Mouse (Mus musculus) layer of hippocampus, adult 2 months (tissue): Measurements from ENCODE around the gene Wnt6. TPM values are rescaled to one million over a fixed set of nuclear protein-coding genes. Genes with fewer than 3 reads are reported as not detected.
A peak's percentile ranks its signal among the peaks of the same experiment; 100 is the strongest.

Source experiments
- DNase-seq, 2 experiments: peaks; one replicate each; pipeline ENCODE4 v3.0.0; 2022; ENCODE audit warnings: low spot score in 2 of 2
- H3K27ac ChIP-seq: fragments of 200-600 bp; 2 replicates; pipeline ENCODE4 v1.8.1; 2022
- H3K4me3 ChIP-seq: fragments of 200-600 bp; 2 replicates; pipeline ENCODE4 v1.8.1; 2022; ENCODE audit warnings: mild to moderate bottlenecking
- CTCF ChIP-seq: fragments of 200-600 bp; conservative IDR thresholded peaks from 2 replicates; pipeline ENCODE4 v1.8.1; 2022; ENCODE audit warnings: antibody characterized with exemption, mild to moderate bottlenecking, moderate library complexity
- total RNA-seq, 2 experiments: library from RNA; stranded (reverse); gene quantifications; 2 replicates each; pipeline ENCODE4 v1.2.3; 2021

The Wnt6 gene
- total RNA-seq, 2 experiments from 2014 or later = 0.79 to 1.1 TPM

DNA sequence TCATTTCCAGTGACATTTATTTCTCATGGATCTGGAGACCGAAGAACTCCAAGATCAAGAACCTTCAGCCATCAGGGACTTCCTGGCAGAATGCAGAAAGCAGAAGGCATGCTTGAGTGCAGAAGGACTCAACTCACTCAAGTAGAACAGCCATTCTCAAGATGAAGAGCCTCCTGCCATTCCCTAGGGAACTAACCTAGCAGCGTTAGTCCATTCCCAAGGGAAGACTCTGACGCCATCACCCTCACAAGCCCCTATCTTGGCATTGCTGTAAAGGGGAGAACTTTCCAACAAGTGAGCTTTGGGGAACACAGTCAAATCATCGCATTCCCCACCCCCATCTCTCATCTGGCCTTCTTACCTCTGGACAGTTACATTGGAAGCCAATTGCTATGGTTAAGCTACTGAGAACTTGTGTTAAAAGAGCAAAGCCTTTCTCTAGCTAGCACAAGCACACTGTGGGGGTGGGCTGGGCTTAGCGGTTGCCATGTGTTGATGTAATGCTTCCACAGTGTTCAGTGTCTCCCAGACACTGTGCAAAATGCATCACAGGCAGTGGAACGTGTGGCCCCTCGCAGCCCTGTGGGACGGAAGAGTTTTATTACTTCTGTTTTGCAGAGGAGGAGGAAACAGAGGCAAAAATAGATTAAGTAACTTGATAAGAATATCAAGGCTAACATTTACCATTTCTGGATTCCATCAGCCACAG, 18.3 kb upstream of the Wnt6 start:
- TF ChIP-seq CTCF = no peak
- Histone ChIP-seq H3K4me3 (no peak overlapping the region), H3K27ac (no peak overlapping the region)
- peak in 1 of 2 experiments; percentile 35 for DNase-seq

DNA sequence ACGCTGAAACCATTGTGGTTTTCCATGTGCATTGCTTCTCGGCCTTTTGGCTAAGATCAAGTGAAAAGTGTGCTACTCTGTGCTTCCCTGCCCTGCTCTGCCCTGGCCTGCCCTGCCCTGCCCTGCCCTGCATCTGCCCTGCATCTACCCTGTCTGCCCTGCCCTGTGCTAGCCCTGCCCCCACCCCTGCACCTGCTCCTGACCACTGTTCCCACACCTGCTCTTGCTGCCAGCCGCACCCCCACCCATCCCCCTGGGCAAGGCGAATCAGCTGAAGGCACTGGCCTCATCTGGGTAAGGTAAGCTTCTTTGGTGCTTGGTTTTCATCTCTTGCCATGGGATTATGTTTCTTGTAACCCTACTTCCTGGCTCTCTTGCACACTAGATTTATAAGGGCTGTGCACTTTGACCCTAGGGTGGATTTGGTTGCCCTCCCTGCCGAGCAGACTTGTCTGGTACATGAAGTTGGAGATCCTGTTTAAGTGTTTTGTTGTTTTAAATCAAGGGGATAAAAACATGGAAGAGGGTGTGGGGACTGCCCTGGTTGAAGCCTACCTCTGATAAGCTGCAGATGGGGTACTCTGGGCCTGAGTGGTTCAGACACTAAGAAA, 17.4 kb upstream of the Wnt6 start:
- Histone ChIP-seq H3K4me3 (no peak overlapping the region), H3K27ac (no peak overlapping the region)
- no peak for DNase-seq
- no peak for TF ChIP-seq CTCF

DNA sequence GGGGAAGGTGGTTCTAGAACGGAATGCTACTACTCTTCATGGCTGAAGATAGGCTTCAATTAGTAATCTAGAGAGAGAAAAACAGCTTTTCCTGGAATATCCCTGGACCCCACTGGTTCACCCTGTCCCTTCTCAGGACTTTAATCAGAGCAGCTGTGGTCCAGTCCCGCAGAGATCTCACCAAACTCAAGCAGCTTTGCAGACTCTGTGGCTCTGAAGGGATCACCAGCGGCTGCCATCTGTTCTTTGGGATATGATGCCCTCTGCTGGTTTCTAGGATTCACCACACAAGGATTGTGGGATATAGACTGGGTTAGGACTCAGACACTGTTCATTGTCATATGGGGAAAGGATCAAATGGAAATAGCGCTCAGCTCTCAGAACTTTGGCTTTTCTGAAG, 11.9 kb upstream of the Wnt6 start:
- peak; percentile 89 for TF ChIP-seq CTCF
- Histone ChIP-seq H3K4me3 (no peak overlapping the region), H3K27ac (no peak overlapping the region)
- DNase-seq = peak; percentile 51 to 57

DNA sequence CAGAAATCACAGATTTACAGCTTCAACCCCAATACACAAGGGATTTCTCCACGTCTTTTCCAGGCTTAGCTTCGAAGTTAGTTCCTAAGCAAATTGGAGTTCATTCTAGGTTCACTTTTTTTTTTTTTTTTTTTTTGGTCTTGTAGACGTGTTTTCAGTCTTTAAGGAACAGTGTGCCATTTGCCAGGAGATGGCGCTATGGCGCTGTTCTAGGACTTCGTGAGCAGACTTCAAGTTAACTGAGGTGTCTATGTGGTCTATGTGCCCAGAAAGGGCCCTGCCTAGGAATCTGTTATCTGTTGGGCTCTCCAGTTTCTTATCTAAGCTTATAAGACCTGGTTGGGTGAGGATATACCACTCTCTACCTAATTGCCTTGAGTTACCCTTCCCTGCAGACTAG, 8.6 kb upstream of the Wnt6 start:
- H3K4me3 ChIP-seq = no peak overlapping the region
- H3K27ac ChIP-seq = no peak overlapping the region
- peak; percentile 83 for TF ChIP-seq CTCF
- DNase-seq = peak; percentile 49 to 73

DNA sequence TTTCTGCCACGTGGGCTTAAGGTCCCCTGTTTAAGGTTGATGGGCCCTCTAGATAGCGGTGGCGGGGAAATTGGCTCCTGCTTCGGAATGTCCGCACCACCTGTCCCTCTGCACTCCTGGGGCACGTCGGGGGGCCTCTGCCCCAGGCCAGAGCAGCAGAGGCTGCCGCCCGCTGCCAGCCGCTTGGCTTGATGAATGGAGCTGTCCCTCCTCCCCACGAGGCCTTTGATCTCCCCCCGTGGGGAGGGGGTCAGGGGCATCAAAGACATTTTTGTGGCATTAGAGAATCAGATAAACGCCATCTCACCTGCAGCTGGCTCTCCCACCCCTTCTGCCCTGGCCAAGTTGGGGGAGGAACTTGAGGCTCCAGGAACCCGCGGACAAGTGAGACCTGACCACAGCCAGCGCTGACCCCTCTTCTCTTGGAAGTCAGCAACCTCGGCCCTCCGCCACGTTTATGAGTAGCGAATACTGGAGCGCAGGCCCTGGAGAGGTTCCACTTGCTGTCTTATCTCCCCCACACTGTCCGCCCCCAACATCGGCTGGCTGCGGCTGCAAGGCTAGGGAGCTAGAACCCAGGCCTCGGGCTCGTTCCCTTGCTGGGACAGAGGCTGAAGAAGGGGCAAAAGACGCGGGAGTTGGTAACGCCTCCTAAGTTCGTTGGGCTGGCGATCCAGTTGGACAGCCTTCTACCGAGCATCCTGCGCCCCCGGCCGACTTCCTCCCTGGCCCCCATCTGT, 795 bp upstream of the Wnt6 start:
- peak overlapping the region; percentile 46; the same call in 1 of the 2 replicates for H3K4me3 ChIP-seq
- DNase-seq = no peak
- no peak overlapping the region for H3K27ac ChIP-seq
- no peak for TF ChIP-seq CTCF

DNA sequence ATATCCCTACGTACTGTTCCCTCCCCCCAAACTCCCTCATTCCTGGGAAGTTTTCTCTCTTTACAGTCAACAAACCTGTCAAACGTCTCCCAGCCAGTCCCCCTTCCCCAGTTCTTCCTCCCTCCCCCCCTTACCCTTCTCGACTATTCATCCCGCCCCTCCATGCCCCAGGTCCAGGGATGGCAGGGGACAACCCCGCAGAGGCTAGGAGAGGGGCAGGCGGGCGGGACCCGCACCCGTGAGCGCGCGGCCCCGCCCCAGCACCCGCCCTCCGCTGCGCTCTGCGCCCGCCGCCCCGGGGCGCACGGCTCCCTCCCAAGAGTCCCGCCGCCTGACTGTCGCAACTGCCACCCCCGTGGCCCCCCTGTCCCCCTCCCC, 236 bp upstream of the Wnt6 start:
- no peak for DNase-seq
- no peak overlapping the region for H3K27ac ChIP-seq
- no peak for TF ChIP-seq CTCF
- peak overlapping the region; percentile 46 for H3K4me3 ChIP-seq

DNA sequence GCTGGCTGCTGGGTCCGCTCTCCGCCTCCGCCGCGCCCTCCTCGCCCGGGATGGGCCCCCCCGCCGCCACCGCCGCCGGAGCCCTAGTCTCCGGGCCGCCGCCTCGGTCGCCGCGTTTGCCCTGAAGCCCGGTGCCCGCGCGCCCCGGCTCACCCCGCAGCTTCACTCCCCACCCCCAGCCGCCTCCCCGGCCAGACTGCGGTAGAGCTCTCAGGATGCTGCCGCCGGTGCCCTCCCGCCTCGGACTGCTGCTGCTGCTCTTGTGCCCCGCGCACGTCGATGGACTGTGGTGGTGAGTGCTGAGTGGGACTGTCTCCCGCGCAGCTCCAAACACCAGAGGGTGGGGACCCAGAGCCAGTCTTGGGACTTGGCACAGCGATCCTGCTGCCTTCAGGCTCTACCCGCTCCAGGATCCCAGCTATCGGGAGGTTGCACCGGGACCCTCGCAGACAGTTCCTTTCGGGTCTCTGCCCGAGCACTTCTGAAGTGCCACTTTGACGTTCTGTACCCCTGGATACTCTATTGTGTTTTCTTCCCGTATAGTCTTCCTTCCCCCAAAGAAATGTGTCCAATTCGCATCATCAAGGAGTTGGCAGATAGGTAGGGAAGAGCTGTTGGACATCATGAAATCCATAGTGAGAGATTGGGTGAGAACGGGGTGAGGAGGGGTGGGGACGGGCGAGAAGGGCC, 384 bp downstream of the Wnt6 start:
- no peak for TF ChIP-seq CTCF
- DNase-seq = no peak
- Histone ChIP-seq H3K27ac (no peak overlapping the region), H3K4me3 (peak overlapping the region; percentile 46)

DNA sequence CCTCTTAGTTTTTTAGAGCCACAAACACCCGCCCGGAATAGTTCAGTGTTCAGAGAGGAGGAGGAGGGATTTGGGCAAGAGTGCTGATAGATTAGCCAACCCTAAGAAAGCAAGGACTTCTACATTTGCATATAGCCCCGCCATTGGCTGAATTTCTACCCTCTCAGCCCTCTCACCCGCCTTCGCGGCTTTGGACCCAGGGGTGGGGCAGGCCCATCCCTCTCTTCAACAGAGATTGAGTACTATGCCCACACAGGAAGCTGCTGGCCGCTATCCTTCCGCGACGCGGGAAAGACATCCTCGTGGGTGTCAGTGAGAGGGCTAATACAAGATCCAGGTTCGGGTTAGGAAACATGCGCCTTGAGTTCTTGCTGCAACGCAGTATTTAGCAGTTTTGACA, 1.4 kb downstream of the Wnt6 start:
- Histone ChIP-seq H3K4me3 (no peak overlapping the region; the same call in 1 of the 2 replicates), H3K27ac (no peak overlapping the region)
- peak in 1 of 2 experiments; percentile 47 for DNase-seq
- TF ChIP-seq CTCF = no peak

DNA sequence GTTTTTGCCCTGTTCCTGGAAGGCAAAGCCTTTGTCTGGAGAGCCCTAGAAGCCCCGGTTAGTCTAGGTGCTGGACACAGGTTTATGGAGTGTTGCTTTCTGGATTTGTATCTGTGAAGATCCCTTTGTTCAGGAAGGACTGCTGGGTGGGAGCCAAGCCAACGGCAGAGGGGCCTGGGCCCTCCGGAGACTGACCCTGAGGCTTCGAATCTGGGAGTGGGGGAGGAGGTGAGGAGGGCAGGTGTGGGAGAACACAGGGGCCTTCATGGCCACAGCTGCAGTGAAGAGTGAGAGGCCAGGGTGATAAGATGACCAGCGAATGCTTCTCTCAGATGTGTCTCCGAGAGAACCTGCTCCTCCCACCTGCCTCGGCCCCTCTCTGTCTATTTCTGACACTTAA, 2.4 kb downstream of the Wnt6 start:
- no peak for TF ChIP-seq CTCF
- H3K27ac ChIP-seq = no peak overlapping the region
- DNase-seq = no peak
- no peak overlapping the region for H3K4me3 ChIP-seq

DNA sequence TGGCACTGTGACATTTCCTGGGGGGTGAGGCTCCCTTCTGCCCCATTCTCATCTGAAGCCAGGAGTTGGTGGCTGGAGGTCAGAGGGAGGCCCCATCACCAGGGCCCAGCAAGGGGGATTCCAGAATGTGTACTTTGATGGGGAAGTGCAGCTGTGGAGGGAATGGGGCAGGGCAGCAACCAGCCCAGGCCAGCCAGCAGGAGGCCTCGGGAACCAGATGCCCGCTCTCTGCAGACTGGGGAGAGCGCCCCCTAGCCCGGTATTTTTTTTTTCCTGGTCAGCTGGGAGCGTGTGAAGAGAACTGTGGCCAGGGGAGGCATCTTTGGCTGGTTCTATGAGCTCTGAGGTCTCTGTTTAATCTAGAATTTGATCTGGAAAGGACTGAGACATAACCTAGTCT, 4.1 kb downstream of the Wnt6 start:
- DNase-seq = no peak
- no peak overlapping the region for H3K27ac ChIP-seq
- no peak overlapping the region for H3K4me3 ChIP-seq
- peak; percentile 68 for TF ChIP-seq CTCF

DNA sequence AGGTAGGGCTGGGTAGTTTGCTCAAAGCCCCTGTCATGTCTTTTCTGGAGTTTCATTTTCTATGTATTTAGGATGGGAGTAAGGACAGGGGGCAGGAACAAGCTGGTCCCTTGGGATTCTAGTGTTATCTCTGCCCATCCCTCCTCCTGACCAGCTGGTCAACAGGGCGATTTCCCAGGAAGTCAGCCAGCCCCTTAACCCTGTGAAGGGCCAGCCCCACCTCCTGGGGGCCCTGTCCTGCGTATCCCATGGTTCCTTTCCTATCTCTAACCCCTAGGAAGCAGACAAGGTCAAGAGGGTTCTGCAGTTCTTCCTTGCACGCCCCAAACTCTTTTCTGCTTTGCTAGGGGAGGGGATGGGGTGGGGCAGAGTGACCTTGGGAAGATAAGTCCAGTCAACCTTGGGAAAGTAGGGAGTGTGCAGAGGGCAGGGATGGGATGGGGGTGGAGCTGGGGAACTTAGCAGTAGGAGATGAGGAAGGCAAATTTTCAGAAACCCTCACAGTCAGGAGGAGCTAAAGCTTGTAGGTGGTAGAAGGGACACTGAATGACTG, 7.3 kb downstream of the Wnt6 start:
- Histone ChIP-seq H3K4me3 (no peak overlapping the region), H3K27ac (no peak overlapping the region)
- TF ChIP-seq CTCF = no peak
- no peak for DNase-seq

DNA sequence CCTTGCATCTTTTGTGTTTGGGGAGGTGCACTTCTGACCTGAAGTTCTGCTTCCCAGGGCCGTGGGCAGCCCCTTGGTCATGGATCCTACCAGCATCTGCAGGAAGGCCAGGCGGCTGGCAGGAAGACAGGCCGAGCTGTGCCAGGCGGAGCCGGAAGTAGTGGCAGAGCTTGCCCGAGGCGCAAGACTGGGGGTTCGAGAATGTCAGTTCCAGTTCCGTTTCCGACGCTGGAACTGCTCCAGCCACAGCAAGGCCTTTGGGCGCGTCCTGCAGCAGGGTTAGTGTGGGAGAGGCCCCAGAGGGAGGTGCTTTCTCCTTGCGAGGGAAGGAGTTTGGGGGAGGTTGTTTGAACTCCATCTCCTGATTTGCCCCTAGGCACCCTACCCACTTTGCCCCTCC, 10.4 kb downstream of the Wnt6 start:
- Histone ChIP-seq H3K27ac (no peak overlapping the region), H3K4me3 (no peak overlapping the region)
- TF ChIP-seq CTCF = no peak
- no peak for DNase-seq

DNA sequence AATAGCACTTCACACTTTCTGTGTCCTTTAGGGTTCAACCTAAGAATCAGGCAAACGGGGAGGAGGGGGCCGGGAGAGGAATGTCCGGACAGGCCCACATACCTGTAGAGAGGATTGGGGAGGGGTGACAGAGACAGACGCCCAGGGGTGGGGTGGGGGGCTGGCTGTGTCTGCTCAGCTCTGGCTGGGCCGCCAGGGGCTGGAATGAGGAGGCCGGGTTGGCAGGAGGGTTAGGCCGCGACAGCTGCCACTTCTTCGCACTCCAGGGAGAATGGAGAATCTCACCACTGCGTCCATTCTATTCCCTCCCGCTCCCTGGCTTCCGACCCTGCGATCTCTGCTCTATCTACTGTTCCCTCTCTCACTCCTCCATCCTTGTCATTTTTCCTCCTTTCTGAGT, 11.9 kb downstream of the Wnt6 start:
- Histone ChIP-seq H3K4me3 (peak overlapping the region; percentile 50), H3K27ac (no peak overlapping the region)
- no peak for DNase-seq
- TF ChIP-seq CTCF = no peak
